Mouse (Mus musculus) limb, embryonic 13.5 days (tissue): ENCODE data around the gene Litaf. TPM values are rescaled to one million over a fixed set of nuclear protein-coding genes. Genes with fewer than 3 reads are reported as not detected.

Experiments used
- ATAC-seq: fragments of 200-750 bp; cut with Nextera tagmentation; 2 replicates; pipeline ENCODE4 v1.8.0; 2017; ENCODE audit warnings: low read depth, moderate number of reproducible peaks, moderate TSS enrichment; ENCODE audit not compliant: low FRiP score
- H3K27ac ChIP-seq: fragments of 300-500 bp; sonication (generic); 2 replicates; pipeline ENCODE4 v1.5.1; 2015; ENCODE audit warnings: inconsistent platforms, mild to moderate bottlenecking, moderate library complexity
- H3K27me3 ChIP-seq: fragments of 300-500 bp; sonication (generic); 2 replicates; pipeline ENCODE4 v1.6.1; 2015; ENCODE audit warnings: mild to moderate bottlenecking, inconsistent platforms
- H3K36me3 ChIP-seq: fragments of 300-500 bp; sonication (generic); 2 replicates; pipeline ENCODE4 v1.6.1; 2015; ENCODE audit warnings: inconsistent platforms, mild to moderate bottlenecking, moderate library complexity
- H3K4me1 ChIP-seq: fragments of 300-500 bp; sonication (generic); 2 replicates; pipeline ENCODE4 v1.6.1; 2015; ENCODE audit warnings: inconsistent platforms
- H3K4me2 ChIP-seq: fragments of 300-500 bp; sonication (generic); replicated peaks from 2 replicates; pipeline ENCODE4 v1.6.1; 2015; ENCODE audit warnings: inconsistent platforms, mild to moderate bottlenecking, moderate library complexity
- H3K4me3 ChIP-seq: fragments of 300-500 bp; sonication (generic); 2 replicates; pipeline ENCODE4 v1.5.1; 2015; ENCODE audit warnings: moderate library complexity, mild to moderate bottlenecking, inconsistent platforms
- H3K9ac ChIP-seq: fragments of 300-500 bp; sonication (generic); 2 replicates; pipeline ENCODE4 v1.6.1; 2015; ENCODE audit warnings: mild to moderate bottlenecking, inconsistent platforms
- H3K9me3 ChIP-seq: fragments of 300-500 bp; sonication (generic); 2 replicates; pipeline ENCODE4 v1.6.1; 2016; ENCODE audit warnings: inconsistent platforms
- WGBS: fragments of 180-500 bp; shearing (Covaris S2); methylation state at CpG from one replicate; pipeline ENCODE4 v1.1.7; 2015; 5-methylcytosine and 5-hydroxymethylcytosine counted together
- polyA plus RNA-seq: library from polyadenylated mRNA; unstranded; fragments of >200 nt; fragmentation: Nextera tagmentation; extraction: Ambion mirVana; gene quantifications from 2 replicates; pipeline ENCODE4 v1.2.1, GENCODE M21; 2015

Litaf gene
- polyA plus RNA-seq, 1 experiment from 2014 or later: 103 TPM

DNA sequence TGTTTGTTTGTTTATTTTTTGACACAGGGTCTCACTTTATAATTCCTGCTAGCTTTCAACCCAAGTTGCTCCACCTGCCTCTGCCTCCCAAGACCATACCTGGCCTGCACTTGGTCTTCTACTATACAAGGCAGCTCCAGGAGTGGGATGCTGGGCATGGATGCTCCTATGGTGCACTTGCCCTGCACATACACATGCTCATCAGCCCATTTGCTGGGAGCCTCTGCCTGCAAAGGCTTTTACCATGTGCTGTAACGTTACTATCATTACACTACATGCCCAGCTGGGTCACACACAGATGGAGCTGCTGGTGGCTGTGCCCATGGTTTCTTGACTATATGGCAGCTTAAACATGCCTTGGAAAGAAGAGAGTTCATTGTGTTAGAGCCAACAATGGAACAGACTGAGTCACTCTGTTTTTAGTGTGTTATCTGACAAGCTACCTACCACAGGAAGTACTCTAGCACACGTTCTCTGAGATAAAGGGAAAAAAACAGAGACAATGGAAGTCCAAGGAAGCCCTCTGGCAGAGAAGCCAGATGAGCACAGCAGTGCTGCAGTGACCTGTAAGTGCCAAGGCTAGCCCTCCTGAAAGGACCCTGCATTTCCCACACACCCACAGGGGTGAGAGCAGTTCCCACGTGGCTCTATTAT lies 12.4 kb upstream of the Litaf start:
- H3K4me1 ChIP-seq: no peaks in the 10 kb centered on the region
- no peaks in the 10 kb centered on the region for H3K27me3 ChIP-seq
- 84% methylated on average over 3 of the region's 3 CpGs for WGBS
- no peak overlapping the region for H3K27ac ChIP-seq
- ATAC-seq: no peak
- no peak overlapping the region for H3K9ac ChIP-seq
- H3K36me3 ChIP-seq: peaks cover 96% of the 10 kb centered on the region
- H3K9me3 ChIP-seq: no peaks in the 10 kb centered on the region
- H3K4me2 ChIP-seq: no peak overlapping the region
- H3K4me3 ChIP-seq: no peak overlapping the region

DNA sequence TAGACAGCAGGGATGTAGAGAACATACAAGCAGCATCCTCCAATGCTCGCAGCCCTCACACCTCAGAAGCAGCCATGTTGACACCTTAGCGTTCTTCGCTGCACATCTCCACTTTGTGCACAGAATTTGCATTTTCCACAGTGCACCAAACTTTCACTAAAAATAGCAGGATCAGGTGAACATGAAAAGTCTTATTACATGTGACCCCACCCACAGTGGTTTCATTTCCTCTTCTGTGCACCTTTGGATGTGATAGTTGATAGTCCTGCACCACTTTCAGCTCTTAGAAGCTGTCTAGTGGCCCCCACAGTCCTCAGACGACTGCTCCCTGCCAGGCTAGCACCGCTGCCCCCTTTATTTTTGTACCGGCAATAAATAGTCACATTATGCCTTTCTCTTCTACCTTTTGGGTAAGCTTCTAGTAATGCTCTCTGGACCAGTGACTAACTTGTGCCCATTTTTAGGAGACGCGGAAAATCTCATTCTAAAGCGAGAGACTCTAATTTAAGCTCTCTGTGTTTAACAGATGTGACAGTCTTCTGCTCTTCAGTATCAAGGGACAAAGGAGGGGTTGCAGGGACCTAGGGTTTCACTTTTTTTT lies 11.7 kb upstream of the Litaf start:
- no peak overlapping the region for H3K9ac ChIP-seq
- no peak overlapping the region for H3K27ac ChIP-seq
- 85% methylated on average over 9 of the region's 9 CpGs for WGBS
- ATAC-seq: no peak
- no peaks in the 10 kb centered on the region for H3K27me3 ChIP-seq
- no peaks in the 10 kb centered on the region for H3K4me1 ChIP-seq
- no peaks in the 10 kb centered on the region for H3K9me3 ChIP-seq
- peaks cover 96% of the 10 kb centered on the region for H3K36me3 ChIP-seq
- H3K4me3 ChIP-seq: no peak overlapping the region
- no peak overlapping the region for H3K4me2 ChIP-seq

DNA sequence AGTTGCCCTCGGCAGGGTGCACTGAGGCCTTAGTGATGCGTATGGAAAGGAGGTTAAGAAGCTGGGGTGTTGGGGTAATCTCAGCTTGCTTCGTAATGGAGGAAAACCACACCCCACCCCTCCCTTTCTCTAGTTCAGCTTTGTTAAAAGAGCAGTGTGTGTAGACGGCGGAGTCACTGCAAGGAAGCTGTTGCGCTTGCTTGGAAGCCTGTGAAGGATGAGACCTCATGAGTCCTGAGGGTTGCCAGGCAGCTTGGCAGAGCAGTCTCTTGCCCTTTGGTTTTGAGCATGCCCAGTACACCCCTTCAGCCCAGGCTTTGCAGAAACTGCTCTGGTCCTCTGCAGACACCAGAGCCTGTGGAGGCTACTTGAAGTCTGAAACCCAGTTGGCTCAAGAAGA lies 7.1 kb upstream of the Litaf start:
- H3K4me1 ChIP-seq: peaks cover 31% of the 10 kb centered on the region
- H3K4me3 ChIP-seq: no peak overlapping the region
- H3K9me3 ChIP-seq: no peaks in the 10 kb centered on the region
- no peak overlapping the region for H3K27ac ChIP-seq
- no peak for ATAC-seq
- H3K36me3 ChIP-seq: peaks cover 73% of the 10 kb centered on the region
- WGBS: 88% methylated on average over 6 of the region's 6 CpGs
- H3K27me3 ChIP-seq: no peaks in the 10 kb centered on the region
- H3K9ac ChIP-seq: no peak overlapping the region
- H3K4me2 ChIP-seq: no peak overlapping the region

DNA sequence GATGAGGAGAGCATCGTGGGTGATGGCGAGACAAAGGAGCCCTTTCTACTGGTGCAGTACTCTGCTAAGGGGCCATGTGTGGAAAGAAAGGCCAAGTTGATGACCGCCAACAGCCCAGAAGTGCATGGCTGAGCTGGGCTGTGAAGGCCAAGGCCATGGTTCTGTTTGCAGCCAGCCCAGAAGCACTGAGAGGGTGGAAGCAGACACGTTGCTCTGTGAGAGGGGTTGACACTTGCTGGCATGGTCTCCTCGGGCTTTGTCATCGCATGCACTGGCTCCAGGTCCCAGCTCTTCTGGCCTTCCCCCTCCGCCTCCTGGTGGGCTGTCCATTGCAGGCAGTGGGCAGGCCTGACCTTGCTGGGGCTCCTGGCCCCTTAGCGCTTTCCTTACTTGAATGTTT lies 6.5 kb upstream of the Litaf start:
- 87% methylated on average over 8 of the region's 8 CpGs for WGBS
- ATAC-seq: no peak
- peaks cover 37% of the 10 kb centered on the region for H3K4me1 ChIP-seq
- no peaks in the 10 kb centered on the region for H3K27me3 ChIP-seq
- 0 out of 2 replicates have a peak overlapping the region, but pooled peaks have one; percentile 4 for H3K9ac ChIP-seq
- peaks cover 67% of the 10 kb centered on the region for H3K36me3 ChIP-seq
- H3K4me2 ChIP-seq: no peak overlapping the region
- H3K9me3 ChIP-seq: no peaks in the 10 kb centered on the region
- H3K4me3 ChIP-seq: no peak overlapping the region
- H3K27ac ChIP-seq: 0 out of 2 replicates have a peak overlapping the region, but pooled peaks have one; percentile 15

DNA sequence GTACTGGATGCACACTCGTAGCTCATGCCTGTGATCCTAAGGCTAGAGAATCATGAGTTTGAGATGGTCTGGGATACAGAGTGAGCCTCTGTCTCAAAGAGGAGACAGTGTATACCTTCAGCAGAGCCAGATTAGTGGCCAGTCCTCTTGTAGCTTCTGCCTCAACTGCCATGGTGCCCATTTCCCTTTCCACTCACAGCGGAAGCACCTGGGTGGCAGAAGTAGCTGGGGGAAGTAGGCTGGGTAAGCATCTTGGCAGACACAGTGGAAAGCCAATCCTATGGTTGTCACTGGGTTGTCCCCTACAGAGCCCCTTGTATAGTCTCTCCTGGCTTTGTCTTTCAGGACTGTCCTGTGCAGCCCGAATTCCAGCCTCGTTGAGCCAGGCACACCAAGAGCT lies 5.9 kb upstream of the Litaf start:
- ATAC-seq: no peak
- Histone ChIP-seq H3K9ac (no peak overlapping the region), H3K9me3 (no peaks in the 10 kb centered on the region), H3K27ac (no peak overlapping the region), H3K36me3 (peaks cover 63% of the 10 kb centered on the region), H3K4me1 (peaks cover 42% of the 10 kb centered on the region), H3K4me3 (no peak overlapping the region), H3K4me2 (no peak overlapping the region), H3K27me3 (no peaks in the 10 kb centered on the region)
- 96% methylated on average over 4 of the region's 4 CpGs for WGBS

DNA sequence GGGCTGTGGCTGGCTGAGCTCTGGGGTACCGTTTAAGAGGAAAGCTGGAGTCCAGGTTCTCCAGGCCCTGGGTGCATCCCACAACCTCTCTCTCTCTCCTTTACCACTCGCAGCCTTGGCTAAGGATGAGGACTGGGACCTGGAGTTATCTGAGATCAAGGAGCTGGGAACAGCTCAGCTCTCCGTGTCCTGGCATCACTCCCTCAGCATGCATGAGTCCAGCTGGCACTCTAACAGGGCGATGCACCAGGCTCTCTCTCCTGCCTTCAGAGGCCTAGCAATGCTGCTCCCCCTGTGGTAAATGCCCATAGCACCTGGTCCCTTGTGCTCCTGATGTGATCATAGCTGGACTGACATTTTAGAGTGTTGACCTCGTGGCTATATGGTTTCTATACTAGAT lies 5.2 kb upstream of the Litaf start:
- H3K4me1 ChIP-seq: peaks cover 42% of the 10 kb centered on the region
- H3K9me3 ChIP-seq: no peaks in the 10 kb centered on the region
- H3K4me2 ChIP-seq: no peak overlapping the region
- ATAC-seq: no peak
- H3K36me3 ChIP-seq: peaks cover 55% of the 10 kb centered on the region
- H3K27ac ChIP-seq: no peak overlapping the region
- H3K9ac ChIP-seq: no peak overlapping the region
- no peak overlapping the region for H3K4me3 ChIP-seq
- H3K27me3 ChIP-seq: no peaks in the 10 kb centered on the region
- WGBS: 87% methylated on average over 5 of the region's 5 CpGs

DNA sequence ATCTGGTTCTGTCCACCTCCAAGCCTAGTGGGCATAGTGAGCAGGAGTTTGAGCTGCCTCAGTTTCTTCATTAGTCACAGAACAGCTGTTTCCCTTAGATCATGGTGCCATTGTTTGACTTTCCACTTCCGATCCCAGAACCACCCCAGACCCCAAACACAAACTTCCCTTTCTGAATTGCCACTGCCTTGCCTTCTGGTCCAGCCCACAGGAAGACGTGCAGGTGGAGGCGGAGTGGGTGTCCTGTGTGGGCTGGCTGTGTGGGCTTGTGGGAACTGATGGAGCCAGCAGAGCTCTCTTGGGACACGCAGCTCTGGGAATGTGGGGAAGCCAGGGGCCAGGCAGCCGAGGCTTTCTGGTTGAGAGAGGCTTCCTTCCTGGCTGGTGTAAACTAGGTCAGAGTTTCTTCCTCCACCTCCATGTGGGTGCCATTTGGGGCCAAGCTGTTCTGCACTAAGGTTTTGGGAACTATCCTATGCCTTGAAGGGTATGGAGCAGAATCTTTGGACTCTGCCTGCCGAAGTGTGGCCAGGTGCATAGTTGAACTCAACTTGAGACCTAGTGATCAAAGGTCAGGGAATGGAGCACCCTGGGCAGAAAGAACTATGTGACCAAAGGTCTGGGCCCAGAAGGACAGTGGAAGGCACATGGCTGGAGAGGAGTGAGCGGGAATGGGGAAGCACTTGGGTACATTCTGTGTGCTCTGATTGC lies 3.9 kb upstream of the Litaf start:
- WGBS: 73% methylated on average over 7 of the region's 7 CpGs
- Histone ChIP-seq H3K4me2 (peak overlapping the region; percentile 15), H3K4me1 (peaks cover 51% of the 10 kb centered on the region)

DNA sequence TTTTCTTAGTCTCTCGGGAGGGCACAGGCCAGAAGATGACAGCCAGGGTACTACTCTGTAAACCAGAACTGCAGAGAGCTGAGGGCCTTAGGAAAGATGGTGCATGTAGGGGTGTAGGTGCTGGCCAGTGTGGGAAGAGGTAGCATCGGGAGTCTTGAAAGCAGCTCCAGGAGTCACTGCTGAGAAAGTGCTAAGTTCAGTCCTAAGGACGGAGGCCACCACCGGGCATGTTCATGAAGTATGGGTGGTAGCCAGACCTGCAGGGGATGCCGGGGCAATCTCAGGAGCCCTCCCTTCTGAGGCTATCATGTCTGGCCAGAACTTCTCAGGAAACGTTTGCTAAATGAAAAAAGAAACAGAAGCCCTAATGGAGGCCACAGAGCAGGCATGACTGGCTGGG lies 3.3 kb upstream of the Litaf start:
- Histone ChIP-seq H3K27me3 (no peaks in the 10 kb centered on the region), H3K36me3 (peaks cover 36% of the 10 kb centered on the region), H3K9me3 (no peaks in the 10 kb centered on the region), H3K4me1 (peaks cover 53% of the 10 kb centered on the region), H3K4me2 (peak overlapping the region; percentile 22), H3K4me3 (no peak overlapping the region), H3K9ac (no peak overlapping the region), H3K27ac (no peak overlapping the region)
- no peak for ATAC-seq
- 73% methylated on average over 6 of the region's 6 CpGs for WGBS

More for the DNA sequence above, 3.9 kb upstream of the Litaf start:
- H3K9ac ChIP-seq: no peak overlapping the region; the same call in 1 of the 2 replicates
- H3K36me3 ChIP-seq: peaks cover 42% of the 10 kb centered on the region
- no peak overlapping the region for H3K27ac ChIP-seq
- H3K27me3 ChIP-seq: no peaks in the 10 kb centered on the region
- no peak overlapping the region for H3K4me3 ChIP-seq
- no peak for ATAC-seq
- H3K9me3 ChIP-seq: no peaks in the 10 kb centered on the region

DNA sequence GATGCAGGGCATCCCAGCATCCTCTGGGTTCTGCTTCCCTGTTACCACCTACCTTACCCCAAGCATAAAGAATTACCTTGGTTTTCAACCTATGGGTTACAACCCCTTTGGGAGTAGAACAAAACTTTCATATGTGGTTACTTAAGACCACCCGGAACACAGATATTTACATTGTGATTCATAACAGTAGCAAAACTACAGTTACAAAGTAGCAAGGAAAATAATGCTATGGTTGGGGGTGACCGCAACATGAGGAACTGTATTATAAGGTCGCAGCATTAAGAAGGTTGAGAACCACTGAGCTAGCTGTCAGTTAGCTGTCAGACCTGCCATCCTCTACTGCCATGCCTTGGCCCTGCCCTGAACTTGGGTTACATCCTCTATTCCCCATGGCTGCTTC lies 2.7 kb upstream of the Litaf start:
- no peak for ATAC-seq
- H3K36me3 ChIP-seq: peaks cover 30% of the 10 kb centered on the region
- no peaks in the 10 kb centered on the region for H3K27me3 ChIP-seq
- no peak overlapping the region for H3K4me3 ChIP-seq
- WGBS: 94% methylated on average over 3 of the region's 3 CpGs
- peak overlapping the region; percentile 97; the same call in 1 of the 2 replicates for H3K9ac ChIP-seq
- no peaks in the 10 kb centered on the region for H3K9me3 ChIP-seq
- peaks cover 55% of the 10 kb centered on the region for H3K4me1 ChIP-seq
- peak overlapping the region; percentile 84 for H3K4me2 ChIP-seq
- no peak overlapping the region for H3K27ac ChIP-seq

DNA sequence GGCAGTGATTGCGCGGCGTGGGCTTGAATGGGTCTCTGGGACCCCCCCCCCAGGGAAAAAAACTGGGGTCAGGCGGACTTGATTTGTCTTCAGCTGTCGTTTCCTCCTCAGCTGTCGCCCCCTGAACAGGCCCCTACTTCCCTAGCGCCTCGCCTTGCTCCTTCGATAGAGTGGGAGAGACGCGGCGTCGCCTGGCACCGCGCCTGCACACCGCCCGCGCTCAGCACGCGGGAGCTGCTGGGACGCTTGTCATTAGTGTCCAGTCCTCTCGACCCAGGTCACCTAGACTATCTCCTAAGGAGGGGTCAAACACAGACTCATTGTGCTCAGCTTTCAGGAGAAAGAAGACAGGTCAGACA lies 855 bp upstream of the Litaf start:
- Histone ChIP-seq H3K27ac (peak overlapping the region; percentile 92), H3K9ac (peak overlapping the region; percentile 97), H3K9me3 (no peaks in the 10 kb centered on the region), H3K27me3 (no peaks in the 10 kb centered on the region), H3K36me3 (peaks cover 12% of the 10 kb centered on the region), H3K4me3 (peak overlapping the region; percentile 82), H3K4me1 (peaks cover 64% of the 10 kb centered on the region), H3K4me2 (peak overlapping the region; percentile 84)
- peak; percentile 30; the same call in 1 of the 2 replicates for ATAC-seq
- 0% methylated on average over 22 of the region's 22 CpGs for WGBS

DNA sequence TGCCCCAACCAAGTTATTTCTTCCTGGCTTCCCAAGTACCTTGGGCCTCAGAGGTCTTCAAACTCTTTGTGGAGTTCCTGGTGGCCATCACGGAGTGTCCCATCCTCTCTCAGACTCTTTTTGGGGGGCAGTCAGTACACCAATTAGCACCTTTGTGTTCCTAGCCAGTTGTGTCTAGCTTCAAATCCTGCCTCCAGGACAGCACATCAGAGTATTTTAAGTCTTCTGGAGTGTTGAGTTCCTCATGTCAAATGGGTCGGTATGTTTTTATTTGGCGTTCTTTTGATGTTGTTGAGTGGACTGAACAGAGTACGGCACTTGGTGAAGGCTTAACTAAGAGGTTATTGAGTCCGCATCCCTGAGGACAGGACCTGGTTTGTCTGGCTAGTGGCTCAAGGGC lies 526 bp downstream of the Litaf start:
- no peaks in the 10 kb centered on the region for H3K27me3 ChIP-seq
- WGBS: 50% methylated on average over 5 of the region's 5 CpGs
- peak overlapping the region; percentile 44; the same call in 1 of the 2 replicates for H3K27ac ChIP-seq
- peak overlapping the region; percentile 82 for H3K4me3 ChIP-seq
- H3K9me3 ChIP-seq: no peaks in the 10 kb centered on the region
- no peaks in the 10 kb centered on the region for H3K36me3 ChIP-seq
- ATAC-seq: no peak
- H3K9ac ChIP-seq: peak overlapping the region; percentile 53
- peak overlapping the region; percentile 84 for H3K4me2 ChIP-seq
- H3K4me1 ChIP-seq: peaks cover 60% of the 10 kb centered on the region

DNA sequence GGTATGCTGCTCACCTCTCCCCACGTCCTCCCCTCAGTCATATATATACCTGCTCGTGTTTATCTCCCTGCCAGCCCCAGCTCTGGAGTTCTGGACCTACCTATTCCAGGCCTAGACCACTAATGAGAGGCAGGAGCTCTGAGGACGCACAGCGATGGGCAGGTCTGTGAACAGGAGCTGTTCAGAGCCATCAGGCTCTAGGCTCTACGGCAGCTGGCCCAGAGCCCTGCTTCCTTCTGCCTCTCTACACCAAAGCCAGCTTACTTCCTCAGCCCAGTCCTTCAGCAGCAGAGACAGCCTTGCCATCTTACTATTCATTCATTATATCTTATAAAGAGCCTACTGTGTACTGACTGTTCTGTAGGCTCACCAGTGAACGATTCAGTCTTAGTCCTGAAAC lies 1.2 kb downstream of the Litaf start:
- no peak overlapping the region for H3K9ac ChIP-seq
- peaks cover 54% of the 10 kb centered on the region for H3K4me1 ChIP-seq
- 88% methylated on average over 6 of the region's 6 CpGs for WGBS

More for the DNA sequence above, 1.2 kb downstream of the Litaf start:
- no peak for ATAC-seq
- Histone ChIP-seq H3K9me3 (no peaks in the 10 kb centered on the region), H3K4me3 (no peak overlapping the region), H3K27ac (no peak overlapping the region), H3K27me3 (no peaks in the 10 kb centered on the region), H3K36me3 (no peaks in the 10 kb centered on the region), H3K4me2 (peak overlapping the region; percentile 84; the same call in 1 of the 2 replicates)
